Mouse (Mus musculus) heart, adult 2 months (tissue): ENCODE data around the gene Cphx3.
"Not testable (repeated sequence)": the region's sequence is repeated elsewhere in the genome, so short reads cannot be mapped to it uniquely, and the experiment has no call there.

Experiments used
- CTCF ChIP-seq: fragments of 200-600 bp; IDR thresholded peaks from 2 replicates; pipeline ENCODE4 v1.8.1; 2022; ENCODE audit warnings: antibody characterized with exemption, mild to moderate bottlenecking, moderate library complexity
- EP300 ChIP-seq: fragments of 200-500 bp; IDR thresholded peaks from 2 replicates; pipeline ENCODE4 v1.6.1; 2011; ENCODE audit warnings: low read depth, low read length, control low read depth; ENCODE audit not compliant: insufficient read depth
- POLR2A ChIP-seq: fragments of 200-500 bp; IDR thresholded peaks from 2 replicates; pipeline ENCODE4 v1.6.1; 2011; ENCODE audit warnings: mild to moderate bottlenecking, low read depth, low read length, control low read depth; ENCODE audit not compliant: insufficient read depth

DNA sequence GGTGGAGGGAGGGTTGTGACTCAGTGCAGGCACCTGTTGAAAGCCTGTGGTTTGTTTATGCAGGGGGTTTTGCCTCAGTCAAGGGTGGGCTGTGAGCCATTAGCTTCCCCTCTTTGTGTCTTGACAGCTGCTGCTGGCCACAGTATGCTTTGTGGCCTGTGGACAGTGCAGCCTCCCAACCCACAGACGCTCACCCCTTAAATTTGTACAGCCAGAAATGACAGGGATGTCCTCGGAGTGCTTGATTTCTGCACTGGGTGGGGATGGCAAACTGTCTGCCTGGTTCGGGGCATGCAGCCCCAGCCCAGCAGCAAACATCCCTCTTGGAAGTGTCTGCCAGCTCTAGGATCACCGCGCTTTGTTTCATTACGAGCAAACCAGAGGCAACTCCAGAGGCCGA is 36.1 kb downstream of the Cphx3 start, which contains the start of gene Duxbl2:
- TF ChIP-seq CTCF, POLR2A, EP300: not testable (repeated sequence)
